Mouse (Mus musculus): ENCODE measurements around the gene Trpm8. TPM values are rescaled to one million over a fixed set of nuclear protein-coding genes. Genes with fewer than 3 reads are reported as not detected.

The Trpm8 gene
- total RNA-seq, 1 experiment from 2014 or later: not detected

DNA sequence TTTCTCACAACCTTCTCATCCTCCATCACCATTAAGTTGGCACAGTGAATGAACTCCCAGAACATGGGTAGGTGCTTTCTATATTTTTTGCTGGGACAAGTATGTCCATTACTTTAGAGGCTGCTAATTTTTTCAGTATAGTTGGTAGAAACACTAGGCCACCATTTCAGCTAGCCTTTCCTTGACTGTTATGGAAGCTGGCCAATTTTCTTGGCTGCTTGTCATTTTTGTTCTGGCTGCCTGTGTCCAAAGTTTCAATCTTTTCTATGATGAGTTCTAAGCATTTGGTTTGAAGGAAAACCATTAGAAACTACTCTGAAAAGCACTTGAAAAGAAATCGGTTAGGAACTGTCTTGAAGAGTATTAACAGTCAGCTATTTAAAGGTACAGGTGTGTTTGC lies 101.0 kb downstream of the Trpm8 start:
- ATAC-seq (ENCODE audit: extremely low read depth, insufficient number of reproducible peaks, low FRiP score, poor library complexity, severe bottlenecking): no peak

DNA sequence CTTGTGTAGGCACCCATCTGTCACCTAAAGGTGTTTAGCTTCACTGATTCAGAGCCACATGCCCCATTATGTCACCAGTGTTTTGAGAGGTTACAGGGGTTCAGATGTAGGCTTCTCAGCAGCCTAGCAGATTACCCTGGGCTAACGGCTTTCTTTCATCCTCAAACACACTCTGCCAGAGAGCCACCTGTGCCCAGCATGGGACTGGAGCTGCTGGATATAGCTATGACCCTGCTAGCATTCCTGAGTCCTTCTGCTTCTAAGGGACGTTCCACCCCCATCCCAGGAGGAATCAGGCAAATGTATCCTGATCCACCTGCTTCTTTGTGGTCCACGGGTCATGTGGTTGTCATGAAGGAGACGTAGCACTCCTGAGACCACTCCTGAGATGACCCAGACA lies 114.2 kb downstream of the Trpm8 start:
- no peak for ATAC-seq (ENCODE audit: extremely low read depth, insufficient number of reproducible peaks, low FRiP score, poor library complexity, severe bottlenecking)

DNA sequence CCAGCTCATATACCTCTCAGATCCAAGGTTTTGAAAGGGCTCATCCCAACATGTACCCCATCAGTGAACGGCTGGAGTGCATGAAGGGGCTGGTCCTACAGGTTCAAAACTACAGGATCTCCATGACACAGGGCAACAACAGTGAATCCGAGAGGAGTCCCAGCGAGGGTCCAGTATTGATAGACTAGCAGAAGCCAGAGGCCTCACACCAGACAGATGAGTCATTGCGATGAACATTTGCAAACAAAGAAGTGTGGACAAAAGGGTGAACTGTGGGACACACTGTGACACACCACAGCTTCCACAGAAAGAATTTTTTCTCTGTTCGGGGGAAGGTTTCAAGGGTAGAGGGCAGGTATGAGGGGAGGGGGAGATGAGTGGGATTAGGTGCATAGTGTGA lies 115.9 kb downstream of the Trpm8 start:
- ATAC-seq (ENCODE audit: extremely low read depth, insufficient number of reproducible peaks, low FRiP score, poor library complexity, severe bottlenecking): no peak

DNA sequence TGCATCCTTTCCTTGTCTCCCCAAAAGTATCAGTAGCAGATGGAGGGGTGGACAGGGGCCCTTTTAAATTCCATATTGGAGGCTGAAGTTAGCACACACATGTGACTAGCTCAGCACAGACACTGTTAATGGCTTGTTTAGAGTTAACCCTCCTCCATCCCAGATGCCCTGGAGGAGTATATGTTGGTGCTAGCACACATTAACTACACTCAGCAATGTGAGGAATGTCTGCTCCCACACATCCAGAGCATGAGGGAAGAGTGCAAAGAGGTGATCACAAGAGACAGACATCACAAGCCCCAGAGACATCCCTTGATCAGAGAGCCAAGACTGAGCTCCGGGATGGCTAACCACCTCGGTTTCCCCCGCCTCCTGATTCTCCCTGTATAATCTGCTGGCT lies 125.9 kb downstream of the Trpm8 start:
- ATAC-seq (ENCODE audit: extremely low read depth, insufficient number of reproducible peaks, low FRiP score, poor library complexity, severe bottlenecking): no peak

DNA sequence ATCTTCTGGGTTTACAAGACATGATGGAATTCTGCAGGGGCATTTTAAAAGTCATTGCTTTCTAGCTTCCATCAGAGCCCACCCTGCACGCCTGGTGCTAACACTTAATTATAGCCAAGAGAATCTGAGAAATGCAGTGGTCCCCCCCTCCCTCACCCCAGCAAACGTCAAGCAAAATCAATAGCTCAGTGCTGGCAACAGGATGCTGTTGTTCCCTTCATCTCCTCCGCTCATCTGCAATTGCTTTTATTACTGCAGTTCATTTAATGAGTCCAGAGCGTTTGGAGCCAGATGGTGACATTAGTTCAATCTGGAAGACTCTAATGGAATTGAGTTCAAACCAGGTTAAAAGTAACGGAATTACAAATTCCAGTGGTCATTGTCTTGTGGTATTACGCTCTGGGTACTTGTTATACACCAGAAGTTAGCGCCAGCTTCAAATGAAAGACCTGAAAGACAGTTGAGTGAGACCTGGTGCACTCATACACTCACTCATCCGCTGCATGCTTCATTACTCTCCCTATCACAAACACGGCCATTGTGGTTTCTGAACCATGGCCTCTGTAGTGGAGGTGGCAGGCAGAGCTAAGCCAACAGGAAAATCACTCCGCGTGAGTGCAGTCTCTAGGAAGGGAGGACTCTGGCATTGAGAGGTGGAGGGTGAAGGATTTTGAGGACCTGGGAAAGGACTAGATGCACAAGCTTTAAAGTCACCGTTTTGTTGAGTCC lies 128.8 kb downstream of the Trpm8 start:
- no peak for ATAC-seq (ENCODE audit: extremely low read depth, insufficient number of reproducible peaks, low FRiP score, poor library complexity, severe bottlenecking)

DNA sequence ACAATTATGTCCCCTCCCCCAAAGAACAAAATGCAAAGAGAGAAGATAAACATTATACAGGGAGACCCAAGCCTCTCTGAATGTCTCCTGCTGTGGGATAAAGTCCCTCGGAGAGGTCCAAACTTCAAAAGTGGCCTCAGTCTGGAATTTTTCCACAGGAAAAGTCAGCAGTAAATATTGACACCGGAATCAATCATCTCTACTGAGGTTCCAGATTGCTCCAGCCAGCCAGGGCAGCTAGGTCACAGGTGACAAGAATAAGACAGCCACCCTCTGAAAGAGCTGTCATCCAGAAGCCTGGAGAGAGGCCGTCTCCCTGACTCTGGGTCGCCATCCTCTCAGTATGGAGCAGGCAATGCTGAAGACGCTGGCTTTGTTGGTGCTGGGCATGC lies 129.3 kb downstream of the Trpm8 start, which contains the start of gene Spp2:
Gene Spp2, plus strand, starts transcription at position 155 of the 392 bp plus-strand sequence.
- no peak for ATAC-seq (ENCODE audit: extremely low read depth, insufficient number of reproducible peaks, low FRiP score, poor library complexity, severe bottlenecking)

DNA sequence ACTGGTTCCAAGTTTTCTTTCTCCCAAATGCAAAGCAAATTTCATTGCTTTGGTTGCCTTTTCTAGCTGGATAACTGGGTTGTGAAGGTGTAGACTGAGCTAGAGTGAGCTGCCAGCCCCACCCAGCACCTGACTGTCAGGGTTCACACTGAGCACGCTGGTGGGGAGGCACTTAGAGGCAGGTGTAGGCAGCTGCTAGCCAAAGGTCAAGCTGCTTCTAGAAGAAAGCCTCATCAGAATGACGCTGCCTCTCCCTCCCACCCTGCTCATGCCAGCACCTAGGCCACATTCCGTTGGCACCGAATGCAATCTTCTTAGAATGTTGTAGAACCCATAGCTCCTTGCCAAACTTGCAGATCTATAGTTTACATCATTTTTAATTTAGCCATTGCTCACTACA lies 130.9 kb downstream of the Trpm8 start:
- no peak for ATAC-seq (ENCODE audit: extremely low read depth, insufficient number of reproducible peaks, low FRiP score, poor library complexity, severe bottlenecking)

DNA sequence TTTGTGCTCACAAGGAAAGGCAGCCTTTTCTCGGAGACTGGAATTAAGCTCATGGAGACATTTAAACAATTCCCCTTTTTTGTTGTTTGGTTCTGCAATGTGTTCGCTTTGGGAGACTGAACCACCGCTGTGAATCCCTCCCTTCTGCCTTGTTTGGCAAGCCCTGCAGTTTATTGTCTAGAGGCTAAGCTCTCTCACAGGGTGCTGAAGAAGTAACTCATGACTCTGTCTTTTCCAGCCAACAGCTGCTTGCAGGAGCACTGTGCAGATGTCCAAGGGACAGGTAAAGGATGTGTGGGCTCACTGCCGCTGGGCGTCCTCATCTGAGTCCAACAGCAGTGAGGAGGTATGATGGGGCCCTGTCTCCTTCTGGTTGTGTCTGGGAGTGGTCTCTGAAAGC lies 134.6 kb downstream of the Trpm8 start:
- ATAC-seq (ENCODE audit: extremely low read depth, insufficient number of reproducible peaks, low FRiP score, poor library complexity, severe bottlenecking): no peak

DNA sequence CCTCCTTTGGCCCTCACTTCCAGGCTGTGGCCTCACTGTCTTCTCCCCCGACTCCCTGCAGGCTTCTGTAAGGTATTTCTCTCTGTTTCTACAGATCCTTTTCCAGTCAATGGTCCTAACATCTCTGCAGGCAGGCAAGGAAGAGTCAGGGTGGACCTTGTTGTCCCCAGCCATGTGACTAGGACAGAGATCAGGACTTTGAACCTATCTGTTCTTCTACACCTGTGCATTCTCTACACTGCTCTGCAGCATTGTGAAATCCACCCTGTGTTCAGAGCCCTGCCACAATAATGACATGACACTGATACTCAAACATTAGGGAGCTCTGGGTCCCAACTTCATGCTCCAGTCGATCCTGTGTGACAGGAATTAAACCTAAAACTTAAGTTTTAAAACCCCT lies 141.5 kb downstream of the Trpm8 start:
- ATAC-seq (ENCODE audit: extremely low read depth, insufficient number of reproducible peaks, low FRiP score, poor library complexity, severe bottlenecking): no peak

DNA sequence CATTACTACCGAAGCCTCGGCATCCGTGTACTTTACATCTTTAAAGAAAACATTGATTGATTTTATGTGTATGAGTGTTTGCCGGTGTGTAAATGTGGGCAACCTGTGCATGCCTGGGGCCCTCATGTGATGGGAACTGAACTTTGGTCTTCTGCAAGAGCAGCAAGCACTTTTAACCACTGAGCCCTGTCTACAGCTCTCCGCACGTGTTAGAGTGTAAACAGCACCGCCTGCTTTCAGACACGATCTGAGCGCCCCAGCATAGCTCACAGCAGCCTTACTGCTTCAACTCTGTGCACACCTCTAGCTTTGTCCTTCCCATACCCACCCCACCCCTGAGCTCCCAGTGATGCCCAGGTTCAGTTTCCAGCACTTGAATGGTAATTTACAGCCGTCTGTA lies 144.6 kb downstream of the Trpm8 start:
- ATAC-seq (ENCODE audit: extremely low read depth, insufficient number of reproducible peaks, low FRiP score, poor library complexity, severe bottlenecking): no peak

DNA sequence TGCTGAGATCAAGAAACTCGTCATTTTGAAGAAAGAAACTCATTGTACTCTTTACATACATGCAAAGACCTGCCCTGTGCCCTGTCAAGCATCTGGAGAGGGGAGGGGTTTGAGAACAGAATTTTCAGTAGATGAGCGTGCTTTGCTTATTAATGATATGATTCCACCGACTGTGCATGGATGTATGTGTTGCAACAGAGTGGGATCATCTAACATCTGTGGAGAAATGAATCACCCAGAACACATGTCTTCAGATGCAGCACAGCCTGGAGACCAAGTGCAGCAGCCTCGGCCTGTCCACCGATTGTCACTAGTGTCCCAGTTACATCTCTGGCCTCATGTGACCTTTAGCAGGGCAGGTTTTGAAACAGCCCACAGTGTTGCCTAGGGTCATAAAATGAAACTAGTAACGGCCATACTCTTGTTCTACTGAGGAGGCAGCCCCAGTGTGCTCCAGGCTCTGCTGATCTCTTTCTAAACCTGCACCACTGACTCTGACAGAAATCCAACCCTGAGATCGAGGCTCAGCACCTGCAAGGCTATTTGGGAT lies 145.5 kb downstream of the Trpm8 start:
- no peak for ATAC-seq (ENCODE audit: extremely low read depth, insufficient number of reproducible peaks, low FRiP score, poor library complexity, severe bottlenecking)

DNA sequence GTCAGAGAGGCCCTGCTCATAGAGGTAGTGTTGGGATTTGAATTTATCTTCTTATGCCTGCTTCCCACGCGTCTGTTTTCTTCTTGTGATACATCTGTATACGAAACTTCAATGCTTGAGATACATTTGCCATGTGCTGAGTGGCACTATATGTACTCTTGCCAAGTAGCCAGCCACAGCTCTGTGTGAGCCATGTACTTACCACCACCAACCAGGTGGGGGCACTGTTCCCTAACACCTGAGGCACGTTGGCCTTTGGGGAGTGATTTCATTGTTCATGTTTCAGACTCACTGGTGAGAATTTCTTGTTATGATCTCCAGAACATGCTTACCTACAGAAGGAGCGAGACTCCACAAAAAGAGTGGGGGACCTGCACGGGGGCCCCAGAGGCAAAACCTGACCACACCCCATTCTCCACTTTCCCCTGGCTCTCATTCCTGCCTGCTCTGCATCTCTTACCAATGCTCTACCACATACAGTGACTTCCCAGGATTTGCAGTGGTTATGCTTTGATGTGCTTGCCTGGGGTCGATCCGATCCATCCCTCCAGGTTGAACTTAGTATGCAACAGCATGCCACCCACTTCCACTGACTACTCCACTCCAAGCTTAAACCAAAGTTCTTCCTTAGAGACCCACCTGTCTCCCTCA lies 147.3 kb downstream of the Trpm8 start:
- ATAC-seq (ENCODE audit: extremely low read depth, insufficient number of reproducible peaks, low FRiP score, poor library complexity, severe bottlenecking): peak; percentile 72

DNA sequence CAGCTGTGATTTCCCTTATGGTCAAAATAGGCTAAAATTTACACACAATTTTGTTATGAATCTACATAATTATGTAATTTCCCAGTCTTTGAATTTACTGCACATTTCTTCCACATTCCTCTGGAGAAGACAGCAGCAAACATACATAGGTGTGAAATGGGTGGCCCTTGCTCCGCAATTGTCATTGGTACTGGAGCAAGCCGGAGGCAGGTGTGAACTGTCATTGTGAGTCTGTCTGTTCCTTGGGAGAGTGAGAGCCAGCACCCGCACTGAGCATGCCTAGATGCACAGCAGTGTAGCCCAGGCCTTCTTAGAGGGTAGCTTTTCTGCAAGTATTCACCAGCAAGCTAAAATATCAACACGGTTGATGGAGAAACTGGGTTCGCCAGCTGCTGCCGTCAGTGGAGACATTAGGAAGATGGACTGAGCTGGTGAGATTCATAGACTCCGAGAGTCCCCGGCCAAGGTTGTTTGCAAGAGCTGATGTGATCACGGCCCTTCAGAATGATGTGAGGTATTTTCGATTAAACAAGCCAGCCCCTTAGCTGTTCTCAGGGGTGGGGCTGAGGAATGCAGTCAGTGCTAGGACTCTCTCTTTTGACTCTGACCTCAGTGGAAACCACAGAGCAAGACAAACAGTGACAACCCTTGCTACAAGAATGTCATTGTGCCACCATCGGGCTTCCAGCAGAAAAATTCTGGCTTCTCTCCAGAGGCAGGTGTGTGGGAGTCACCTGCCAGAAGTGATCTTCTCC lies 150.7 kb downstream of the Trpm8 start:
- no peak for ATAC-seq (ENCODE audit: extremely low read depth, insufficient number of reproducible peaks, low FRiP score, poor library complexity, severe bottlenecking)

DNA sequence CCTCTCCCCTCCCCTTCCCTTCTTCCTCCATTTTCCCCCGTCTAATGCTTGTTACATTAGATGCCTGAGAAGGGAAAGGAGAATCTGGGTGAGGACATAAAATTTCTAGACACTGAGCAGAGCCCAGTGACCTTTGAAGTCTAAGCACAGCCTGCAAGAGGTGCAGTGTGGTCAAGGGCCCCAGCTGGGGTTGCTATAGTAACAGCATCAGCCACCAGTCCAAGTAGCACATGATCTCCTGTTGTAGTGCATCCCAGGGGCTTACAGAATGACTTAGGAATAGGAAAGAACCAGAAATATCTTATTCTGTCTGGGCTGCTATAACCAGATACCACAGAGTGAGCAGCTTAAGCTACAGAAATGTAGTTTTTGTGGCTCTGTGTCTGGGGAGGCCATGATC lies 152.0 kb downstream of the Trpm8 start:
- ATAC-seq (ENCODE audit: extremely low read depth, insufficient number of reproducible peaks, low FRiP score, poor library complexity, severe bottlenecking): no peak

DNA sequence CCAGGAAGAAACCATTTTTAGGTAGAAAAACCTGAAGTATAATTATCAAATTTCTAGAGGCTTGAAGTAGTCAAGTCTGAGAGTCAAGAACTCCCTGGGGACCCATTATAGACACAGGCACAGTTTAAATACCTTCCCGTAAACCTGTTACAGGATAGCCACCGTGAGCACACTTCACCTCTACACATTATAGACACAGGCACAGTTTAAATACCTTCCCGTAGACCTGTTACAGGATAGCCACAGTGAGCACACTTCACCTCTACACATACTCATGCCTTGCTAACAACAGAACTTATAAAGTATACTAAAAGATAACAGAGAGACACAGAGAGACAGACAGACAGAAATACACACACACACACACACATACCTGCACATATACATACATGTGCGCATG lies 153.8 kb downstream of the Trpm8 start:
- ATAC-seq (ENCODE audit: extremely low read depth, insufficient number of reproducible peaks, low FRiP score, poor library complexity, severe bottlenecking): no peak

DNA sequence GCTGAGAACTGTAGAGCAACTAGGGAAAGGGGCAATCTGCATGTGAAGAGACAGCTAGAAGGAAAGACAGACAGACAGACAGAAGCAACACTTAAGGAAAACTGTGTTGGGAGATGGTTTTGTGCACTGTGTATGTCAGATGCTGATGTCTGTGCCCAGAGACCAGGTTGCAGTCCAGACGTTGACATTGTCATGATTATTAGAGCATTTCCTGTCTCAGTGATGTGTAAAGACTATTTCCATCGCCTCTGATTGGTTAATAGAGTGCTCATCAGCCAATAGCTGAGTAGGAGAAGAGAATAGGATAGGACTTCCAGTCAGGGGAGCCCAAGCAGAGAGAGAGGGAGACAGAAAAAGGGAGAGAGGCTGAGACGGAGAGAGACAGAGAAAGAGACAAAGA lies 155.1 kb downstream of the Trpm8 start:
- no peak for ATAC-seq (ENCODE audit: extremely low read depth, insufficient number of reproducible peaks, low FRiP score, poor library complexity, severe bottlenecking)

DNA sequence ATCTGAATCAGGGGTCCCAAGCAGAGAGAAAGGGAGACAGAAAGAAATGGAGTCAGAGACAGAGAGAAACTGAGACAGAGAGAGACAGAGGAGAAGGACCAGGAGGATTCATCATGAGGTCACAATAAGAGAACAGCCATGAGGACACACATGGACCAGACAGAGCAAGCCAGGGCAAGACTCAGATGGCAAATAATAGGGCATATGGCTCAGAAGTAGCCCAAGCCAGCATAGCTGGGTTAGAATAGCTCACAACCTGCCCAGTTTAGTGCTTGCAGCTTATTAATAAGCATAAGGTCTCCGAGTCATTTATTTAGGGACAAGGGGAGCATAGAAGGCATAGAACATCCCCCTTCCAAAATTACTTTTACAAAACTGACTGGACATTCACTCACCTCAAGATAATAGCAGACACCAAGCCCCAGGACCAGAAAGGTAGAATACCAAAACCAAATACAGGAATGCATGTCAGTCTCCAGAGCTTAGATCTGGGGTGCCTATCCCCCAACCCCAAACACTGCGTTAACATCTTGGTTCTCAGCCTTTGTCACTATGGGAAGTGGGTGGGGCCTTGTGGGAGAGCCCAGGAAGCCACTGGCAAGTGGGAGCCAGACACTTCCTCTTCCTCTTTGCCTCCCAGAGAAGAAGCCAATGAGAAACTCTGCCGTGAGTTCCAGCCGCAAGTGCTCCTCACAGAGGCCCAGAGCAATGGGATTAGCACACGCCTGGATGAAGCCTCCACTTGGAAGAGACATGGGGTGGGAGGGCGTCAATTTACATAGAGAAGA lies 155.8 kb downstream of the Trpm8 start:
- no peak for ATAC-seq (ENCODE audit: extremely low read depth, insufficient number of reproducible peaks, low FRiP score, poor library complexity, severe bottlenecking)

DNA sequence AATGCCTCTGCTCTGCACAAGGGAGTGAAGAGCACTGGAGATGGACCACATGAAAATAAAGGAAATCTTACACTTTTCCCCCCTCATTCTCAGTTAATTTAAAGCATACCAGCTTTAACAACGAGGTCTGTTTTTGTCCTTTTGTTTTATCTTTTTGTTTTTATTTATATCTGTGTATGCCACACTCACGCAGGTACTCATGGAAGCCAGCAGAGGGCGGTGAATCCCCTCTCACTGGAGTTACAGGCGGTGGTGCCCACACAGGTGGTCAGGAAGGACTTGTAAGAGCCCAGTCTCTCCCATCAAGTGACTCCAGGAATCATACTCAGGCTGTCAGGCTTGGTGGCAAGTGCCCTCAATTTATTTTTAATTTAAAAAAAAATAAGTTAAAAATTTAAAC lies 156.6 kb downstream of the Trpm8 start:
- ATAC-seq (ENCODE audit: extremely low read depth, insufficient number of reproducible peaks, low FRiP score, poor library complexity, severe bottlenecking): no peak
